Mouse (Mus musculus) NIH3T3 (cell line): ENCODE results near the gene Parp8.
A peak's percentile ranks its signal among the peaks of the same experiment; 100 is the strongest.

Source experiments
- DNase-seq: peaks from one replicate; pipeline ENCODE4 v3.0.0-alpha.2; 2012; ENCODE audit warnings: low read depth

Parp8 gene

DNA sequence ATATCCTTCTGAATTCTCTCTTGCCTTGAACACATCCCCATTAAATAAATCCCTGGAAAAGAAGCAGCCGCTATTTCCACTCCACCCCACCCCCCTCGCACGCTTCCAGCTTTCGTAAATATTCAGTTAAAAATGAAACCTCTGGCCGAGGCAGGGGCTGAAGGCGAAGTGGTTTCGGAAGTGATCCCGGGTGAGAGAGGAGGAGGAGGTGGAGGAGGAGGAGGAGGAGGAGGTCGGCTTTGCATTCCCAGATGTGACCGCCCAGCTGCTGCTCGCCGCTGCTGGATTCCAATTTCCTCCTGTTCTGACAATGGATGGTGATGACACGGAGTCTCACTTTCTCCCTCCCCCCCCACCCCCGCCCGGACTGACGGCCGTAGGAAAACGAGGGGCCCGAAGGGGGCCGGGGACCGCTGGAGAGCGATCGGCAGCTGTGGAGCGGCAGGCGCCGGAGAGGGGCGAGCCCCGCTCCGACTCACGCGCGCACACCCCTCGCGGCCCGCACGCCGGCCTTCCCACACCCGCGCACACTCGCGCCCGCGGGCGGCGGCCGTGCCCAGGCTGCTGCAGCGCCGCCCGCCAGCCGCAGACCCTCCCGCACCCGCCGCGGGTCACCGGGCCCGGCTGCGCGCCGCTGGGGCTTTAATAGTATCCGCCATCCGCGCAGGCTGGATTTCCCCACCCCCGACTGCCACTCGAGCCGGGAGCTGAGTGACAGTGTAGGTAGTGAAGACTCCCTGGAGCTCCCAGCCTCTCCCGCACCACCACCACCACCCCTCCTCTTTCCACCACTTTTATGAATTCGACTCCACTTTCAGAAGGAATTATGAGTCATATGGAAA is at the start of gene Parp8:
Parp8 (minus strand) TSS at position 312 of the 842 bp plus-strand sequence.
- DNase-seq, result peak; percentile 75

DNA sequence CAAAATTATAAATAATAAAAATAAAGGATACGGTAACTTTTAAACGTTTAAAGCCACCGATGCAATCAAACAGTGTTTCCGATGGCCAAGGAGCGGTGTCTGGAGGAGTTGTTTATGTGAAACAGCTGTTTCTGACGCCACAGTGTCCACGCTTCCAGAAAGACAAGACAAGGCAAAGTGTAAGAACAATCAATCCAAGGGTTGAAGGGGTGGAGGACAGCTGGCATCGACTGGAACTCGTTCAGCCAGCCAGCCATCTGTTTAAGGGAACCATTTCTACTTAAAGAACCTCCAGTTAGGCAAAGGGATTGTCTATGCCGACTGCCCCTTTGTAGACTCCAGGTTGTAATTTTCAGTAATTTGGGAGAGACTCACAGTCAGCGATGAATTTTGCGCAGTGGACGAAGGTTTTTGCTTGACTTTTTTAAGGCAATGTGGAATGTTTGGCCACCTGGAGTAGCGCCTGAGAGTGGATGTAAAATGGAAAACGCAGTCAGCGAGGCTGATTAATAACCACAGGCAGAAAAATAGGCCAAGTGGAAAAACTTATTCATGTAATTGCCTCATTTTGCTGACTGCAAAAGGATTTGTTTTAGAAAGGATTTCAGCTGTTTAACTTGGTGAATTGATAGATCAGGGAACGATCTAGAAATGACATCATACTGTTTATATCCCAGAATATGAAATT is 37.4 kb upstream of the Parp8 start:
- peak; percentile 6 for DNase-seq

GRCm38 (mm10) chr13:117056466-117056865 is 31.1 kb upstream of the Parp8 start:
- no peak for DNase-seq

DNA sequence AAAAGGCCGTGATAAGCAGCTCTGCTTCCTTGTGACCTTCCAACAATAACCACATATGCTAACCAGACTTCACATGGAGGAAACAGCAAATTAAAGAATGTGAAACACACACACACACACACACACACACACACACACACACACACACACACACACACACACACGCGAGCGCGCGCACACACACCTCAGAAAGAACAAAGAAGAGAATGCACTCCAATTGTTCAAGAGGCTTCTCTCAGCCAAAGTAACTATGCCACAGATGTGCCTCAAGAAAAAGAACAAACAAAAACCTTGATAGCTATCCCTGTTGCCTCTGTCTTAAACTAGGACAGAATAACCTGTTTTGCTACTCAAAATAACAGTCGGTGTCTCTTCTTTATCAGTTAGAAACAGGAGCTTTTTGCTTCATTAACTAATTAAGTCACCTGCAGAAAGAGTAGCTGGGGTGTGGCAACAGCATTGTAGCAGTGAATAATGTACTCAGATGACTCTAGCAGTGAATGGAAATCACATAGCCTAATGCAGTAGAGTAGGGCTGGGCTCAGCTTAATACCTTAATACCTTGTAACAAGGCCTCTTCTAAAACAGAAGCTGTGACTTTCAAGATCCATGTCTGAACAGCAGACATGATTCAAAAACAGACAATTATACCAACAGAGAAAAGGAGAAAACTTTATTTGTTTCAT is 29.6 kb upstream of the Parp8 start:
- DNase-seq, result no peak

DNA sequence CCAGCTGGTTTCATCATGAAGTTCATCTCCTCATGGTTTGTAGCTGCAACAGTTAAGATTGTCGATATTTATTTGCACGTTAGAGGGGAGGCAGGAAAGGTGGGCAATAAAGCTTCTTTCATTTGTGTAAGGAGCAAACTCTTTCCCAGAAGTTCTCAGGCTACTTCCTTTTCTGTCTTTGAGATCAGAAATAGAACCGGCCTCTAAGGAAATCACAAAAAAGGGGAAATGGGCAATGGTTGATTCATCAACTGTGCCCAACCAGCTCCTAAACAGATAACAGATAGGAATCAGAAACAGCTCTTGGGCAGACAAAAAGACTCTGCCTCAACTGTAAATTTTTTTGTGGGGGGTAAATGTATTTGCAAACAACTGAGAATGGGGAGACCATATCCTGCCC is 27.4 kb upstream of the Parp8 start:
- no peak for DNase-seq

DNA sequence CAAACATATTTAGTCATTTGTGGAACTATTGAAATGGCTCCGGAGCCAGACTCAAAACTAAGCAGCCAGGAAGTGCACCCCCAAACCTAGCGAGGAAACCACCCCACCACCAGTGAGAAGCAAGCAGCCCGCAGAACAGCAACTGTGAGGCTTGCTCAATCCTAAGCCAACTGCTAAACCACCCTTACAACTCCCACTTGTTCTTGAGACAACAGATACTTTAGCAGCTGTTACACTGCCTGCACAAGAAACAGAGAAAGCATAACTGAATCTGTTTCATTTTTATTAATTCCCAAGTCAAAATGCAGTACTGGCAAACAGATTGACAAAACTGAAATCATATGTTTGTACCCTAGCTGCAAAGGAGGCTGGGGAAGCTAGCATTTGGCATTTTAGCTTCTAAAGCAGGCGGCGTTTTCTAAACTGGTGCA is 23.2 kb upstream of the Parp8 start:
- no peak for DNase-seq

- no peak for DNase-seq
Measured at GRCm38 (mm10) chr13:117043567-117043966, 18.2 kb upstream of the Parp8 start.

DNA sequence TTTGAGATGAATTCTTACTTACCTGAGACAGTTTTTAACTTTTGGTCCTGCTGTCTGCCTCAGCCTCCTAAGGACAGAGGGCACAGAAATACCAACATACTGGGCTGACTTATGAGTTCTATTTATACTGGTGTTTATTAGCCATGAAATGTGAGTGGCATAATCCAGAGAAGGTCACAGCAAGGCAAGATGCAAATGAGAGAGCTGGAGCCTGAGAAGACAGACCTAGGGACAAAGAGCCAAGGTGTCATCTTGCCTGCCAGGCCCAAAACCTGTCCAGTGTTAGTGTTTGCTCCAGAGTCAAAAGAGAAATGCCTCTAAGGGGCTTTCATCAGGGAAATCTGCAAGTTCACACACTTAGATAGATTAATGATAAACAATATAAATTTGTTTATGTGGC is 15.7 kb upstream of the Parp8 start:
- DNase-seq, result no peak

DNA sequence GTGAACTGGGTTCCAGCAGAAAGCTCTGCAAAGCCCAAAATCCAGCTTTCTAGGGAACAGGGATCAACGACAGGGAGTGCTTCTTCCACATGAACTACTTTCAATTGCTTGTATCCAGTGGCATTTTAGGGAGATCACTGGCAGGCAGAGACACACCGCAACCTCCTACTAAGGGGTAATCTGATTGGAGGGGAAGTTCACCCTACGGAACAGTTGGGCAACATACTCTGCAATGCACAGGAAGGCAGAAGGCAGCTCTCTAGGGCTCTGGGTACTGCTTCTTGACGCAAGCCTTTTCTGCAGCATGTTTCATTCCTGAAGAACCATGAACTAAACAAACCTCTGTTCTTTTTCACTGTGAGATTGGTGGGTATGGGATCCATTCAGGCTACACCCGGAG is 10.9 kb upstream of the Parp8 start:
- no peak for DNase-seq

DNA sequence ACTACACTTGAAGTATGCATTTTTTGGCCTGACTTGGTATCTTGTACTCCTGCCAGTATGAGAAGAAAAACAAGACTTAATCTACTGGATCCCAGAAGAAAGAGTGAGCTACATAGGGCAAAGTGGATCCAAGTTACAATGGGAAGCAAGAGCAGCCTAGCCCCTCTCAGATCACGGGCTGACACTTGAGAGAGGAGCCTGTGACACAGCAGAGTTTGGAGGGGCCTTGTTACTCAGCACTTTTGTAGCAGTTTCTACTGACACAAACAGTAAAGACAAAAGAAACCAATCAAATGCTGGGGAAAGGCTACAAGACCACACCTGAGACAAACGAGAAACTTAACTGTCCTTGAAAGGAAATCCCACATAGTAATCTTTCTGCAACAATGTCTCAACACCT is 9.8 kb upstream of the Parp8 start:
- DNase-seq, result no peak

DNA sequence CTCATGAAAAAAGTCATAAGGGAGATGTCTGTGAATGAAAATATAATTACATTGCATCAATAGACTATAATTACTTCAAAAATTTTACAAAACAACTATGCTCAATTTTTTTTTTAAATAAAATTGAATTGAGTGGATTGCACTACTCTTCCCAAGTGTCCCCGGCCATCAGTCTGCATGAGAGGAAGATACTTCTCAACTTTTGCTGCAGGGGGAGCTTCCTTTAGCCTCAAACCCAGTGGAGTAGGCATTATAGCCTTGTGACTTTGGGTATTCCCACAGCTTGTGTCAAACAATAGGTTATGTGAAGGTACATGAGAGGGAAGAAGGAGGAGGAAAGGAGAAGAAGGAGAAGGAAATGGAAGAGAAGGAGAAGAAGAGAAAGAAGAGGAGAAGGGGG is 9.3 kb upstream of the Parp8 start:
- no peak for DNase-seq

GRCm38 (mm10) chr13:117033676-117034308 is 8.5 kb upstream of the Parp8 start:
- DNase-seq, result no peak

- no peak for DNase-seq
Measured at GRCm38 (mm10) chr13:117032402-117032801, 7.1 kb upstream of the Parp8 start.

DNA sequence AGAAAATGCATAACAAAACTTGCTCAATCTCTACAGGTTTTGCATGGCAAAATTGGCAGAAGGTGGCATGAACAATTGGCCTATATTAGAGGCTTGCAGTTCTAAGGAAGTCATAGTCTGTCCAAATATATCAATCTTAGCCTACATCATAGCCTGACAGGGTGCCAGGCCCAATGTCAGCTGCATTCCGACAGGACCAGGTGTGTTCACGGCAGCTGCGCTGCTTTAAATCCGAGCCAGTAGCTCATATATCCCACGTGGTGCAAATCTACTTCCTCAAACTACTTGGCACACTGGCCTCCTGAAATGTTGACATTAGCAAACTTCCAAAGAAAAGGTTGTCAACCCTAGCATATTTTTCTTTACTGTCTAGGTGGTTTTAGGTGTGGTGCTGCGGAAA is 6.2 kb upstream of the Parp8 start:
- DNase-seq, result no peak

DNA sequence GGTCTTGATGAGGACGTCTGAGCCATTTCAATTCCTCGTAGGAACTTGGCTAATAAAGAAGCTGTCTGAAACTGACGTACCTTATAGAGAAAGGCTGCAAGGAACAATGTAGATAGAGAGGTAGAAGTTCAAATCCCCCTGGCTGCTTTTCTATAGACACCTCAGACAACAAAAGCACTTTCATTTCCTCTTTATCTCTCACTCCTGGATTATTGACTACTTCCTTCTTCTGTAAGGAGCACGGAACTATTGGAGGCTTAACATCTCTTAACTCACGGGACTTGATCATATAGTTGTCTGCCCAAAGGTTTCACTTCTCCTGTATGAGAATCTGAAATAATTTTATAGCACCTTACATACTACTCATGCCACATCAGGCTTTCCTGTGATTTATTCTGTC is 2.9 kb upstream of the Parp8 start:
- no peak for DNase-seq

DNA sequence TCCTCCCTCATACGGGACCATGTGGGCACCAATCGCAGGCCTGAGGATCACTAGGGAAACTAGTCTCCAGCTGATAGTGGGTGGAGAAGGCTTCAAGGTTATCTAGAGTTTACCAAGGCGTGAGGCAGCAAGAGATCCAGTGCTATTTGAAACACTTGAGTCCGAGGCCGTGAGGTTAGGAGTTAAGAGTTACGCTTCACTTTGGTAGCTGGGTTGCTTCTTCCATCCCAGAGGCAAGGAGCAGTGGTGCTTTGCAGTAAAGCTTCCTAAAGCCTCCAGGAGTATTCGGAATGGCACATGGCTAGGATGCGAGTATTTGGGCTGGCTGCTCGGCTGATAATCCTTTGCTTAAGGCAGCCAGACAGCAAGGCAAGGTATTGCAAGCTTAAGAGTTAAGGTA is 2.0 kb upstream of the Parp8 start:
- DNase-seq, result no peak

GRCm38 (mm10) chr13:117026276-117026780 is 991 bp upstream of the Parp8 start:
- peak; percentile 11 for DNase-seq

DNA sequence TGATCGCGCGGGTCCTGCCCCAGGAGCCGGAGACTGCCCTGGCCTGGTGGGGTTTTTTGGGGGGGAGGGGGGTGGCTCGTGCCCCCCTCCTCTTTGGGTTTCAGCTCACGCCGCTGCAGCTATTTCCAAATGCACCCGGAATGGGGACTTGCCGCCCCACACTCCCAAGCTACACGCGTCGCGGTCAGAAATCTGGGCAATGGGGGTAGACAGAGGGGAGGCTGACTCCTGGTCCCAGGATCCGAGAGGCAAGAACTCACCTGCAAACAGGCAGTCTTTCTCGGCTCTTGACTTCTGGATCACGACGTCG is 466 bp downstream of the Parp8 start:
- DNase-seq, result no peak

- peak; percentile 69 for DNase-seq
Measured at GRCm38 (mm10) chr13:117024127-117024915, 1.0 kb downstream of the Parp8 start.

DNA sequence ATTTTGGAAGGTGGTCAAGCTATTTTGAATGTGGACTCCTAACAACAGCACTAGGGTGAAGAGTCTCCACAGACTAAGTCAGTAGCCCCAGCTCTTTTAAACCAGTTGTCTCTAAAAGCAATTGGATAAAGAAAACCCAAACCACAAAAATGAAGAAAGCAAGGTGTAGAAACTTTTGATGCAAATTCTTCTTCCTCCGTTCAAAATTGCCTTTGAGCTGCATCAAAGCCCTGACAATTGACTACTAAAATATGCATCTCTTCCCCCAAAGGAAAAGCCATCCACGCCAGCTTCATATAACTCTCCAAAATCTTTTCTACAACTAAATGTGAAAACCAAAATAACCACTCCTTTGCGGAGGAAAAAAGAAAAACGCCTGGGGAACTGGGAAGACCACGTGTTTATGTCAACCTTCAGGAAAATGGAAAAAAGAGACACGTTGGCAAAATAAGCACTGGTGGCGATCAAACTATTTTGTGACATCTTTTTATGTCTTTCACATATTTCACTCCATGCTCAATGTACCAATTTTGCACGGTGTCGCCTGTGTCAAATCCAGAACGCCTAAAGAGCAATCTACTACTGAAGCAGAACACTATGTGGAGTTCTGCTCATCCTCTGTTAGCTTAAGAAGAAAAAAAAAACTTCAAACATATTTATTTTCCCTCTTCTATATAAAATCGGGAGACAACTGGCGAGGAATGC is 1.8 kb downstream of the Parp8 start:
- DNase-seq, result no peak

GRCm38 (mm10) chr13:117020631-117021030 is 4.7 kb downstream of the Parp8 start:
- DNase-seq, result peak; percentile 13
